Mouse (Mus musculus) kidney, postnatal 10 days (tissue): ENCODE results near the gene Mrvi1.

Experiments
- DNase-seq: peaks from one replicate; pipeline ENCODE4 v3.0.0; 2021; ENCODE audit warnings: mixed read lengths

The Mrvi1 gene

GRCm38 (mm10) chr7:110876965-110877364 is 105.3 kb downstream of the Mrvi1 start:
- DNase-seq, result peak; percentile 65

- DNase-seq, result no peak
Measured at GRCm38 (mm10) chr7:110868807-110869206, 113.5 kb downstream of the Mrvi1 start.

DNA sequence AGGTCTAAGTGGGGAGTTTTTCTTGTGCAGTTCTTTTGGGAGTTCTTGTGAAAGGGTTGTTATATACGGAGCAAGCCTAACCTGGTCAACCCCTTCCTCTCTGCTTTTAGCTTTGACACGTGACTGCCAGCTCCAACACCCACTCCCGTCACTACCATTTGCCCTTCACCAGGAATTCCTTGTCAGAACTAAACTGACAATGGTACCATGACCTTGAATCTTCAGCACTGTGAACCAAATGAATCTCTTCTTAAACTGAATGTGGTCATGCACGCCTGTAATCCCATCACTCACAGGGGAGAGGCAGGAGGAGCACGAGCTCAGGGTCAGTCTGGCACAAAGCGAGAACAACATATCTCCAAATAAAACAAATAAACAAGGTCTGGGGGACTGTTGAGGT is 115.1 kb downstream of the Mrvi1 start:
- DNase-seq, result no peak

GRCm38 (mm10) chr7:110866021-110866420 is 116.2 kb downstream of the Mrvi1 start:
- DNase-seq, result no peak

- no peak for DNase-seq
Measured at GRCm38 (mm10) chr7:110865570-110865969, 116.7 kb downstream of the Mrvi1 start.

DNA sequence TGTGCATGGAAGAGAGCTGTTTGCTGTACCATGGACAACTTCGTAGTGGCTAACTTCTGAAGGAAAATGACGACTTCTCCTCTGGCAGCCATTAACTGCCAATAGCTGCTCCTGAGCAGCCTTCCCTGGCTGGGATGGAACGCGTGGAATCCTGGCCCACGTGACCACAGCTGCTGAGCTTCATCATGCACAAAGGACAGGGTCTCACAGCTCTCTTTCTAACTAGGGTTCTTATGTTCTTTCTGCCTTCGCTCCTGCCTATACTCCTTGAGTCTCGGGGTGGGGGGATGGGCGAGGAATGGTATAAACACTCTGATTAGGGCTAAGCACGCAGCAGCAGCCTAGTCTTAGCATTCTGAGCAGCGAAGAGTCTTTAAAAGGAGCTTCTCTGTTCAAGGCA is 117.2 kb downstream of the Mrvi1 start:
- peak; percentile 64 for DNase-seq

DNA sequence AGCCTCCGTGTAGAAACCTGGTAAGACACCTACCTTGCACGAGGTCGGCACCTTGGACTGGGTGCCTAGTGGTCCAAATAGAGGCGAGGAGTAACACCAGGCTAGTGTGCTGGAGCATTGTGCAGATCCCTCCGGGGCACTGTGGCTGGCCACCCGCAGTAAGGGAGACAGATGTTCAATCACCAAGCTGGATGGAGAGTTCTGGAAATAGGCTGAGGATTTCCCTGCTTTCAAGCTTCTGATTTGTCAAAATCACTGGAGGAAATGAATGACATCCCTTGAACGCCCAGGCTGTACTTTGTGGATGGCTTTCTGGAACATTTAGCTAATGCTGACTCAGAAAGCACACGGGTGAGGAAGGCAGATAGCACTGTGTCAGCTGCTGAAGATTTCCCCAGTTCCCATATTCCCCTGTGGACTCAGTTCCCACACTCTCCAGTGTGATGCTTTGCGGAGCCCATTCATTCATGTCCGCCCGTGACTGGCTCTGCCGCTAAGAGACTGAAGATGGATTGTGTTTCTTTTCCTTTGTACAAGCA is 119.4 kb downstream of the Mrvi1 start, which contains the start of gene Lyve1:
TSS of gene Lyve1 (minus strand) at position 489 of the 539 bp plus-strand sequence.
- no peak for DNase-seq

- no peak for DNase-seq
Measured at GRCm38 (mm10) chr7:110860129-110860528, 122.1 kb downstream of the Mrvi1 start.

DNA sequence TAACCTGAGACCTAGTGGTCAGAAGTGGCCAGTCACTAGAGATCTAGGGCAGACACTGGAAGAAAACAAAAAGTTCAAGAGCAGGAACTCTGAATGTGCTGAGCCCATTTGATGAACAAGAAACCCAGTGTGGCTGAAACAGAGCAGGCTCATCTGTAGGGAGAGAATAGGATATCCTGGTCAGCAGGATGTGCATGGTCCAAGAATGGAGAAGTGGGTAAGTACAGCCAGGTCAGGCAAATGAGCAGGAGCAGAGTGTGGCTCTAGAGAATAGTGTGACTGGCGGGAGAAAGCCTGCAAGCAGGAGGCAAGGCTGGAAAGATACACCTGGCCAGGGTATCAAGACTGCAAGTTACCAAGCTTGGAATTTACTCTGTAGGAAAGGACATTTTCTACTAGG is 126.7 kb downstream of the Mrvi1 start:
- DNase-seq, result no peak

DNA sequence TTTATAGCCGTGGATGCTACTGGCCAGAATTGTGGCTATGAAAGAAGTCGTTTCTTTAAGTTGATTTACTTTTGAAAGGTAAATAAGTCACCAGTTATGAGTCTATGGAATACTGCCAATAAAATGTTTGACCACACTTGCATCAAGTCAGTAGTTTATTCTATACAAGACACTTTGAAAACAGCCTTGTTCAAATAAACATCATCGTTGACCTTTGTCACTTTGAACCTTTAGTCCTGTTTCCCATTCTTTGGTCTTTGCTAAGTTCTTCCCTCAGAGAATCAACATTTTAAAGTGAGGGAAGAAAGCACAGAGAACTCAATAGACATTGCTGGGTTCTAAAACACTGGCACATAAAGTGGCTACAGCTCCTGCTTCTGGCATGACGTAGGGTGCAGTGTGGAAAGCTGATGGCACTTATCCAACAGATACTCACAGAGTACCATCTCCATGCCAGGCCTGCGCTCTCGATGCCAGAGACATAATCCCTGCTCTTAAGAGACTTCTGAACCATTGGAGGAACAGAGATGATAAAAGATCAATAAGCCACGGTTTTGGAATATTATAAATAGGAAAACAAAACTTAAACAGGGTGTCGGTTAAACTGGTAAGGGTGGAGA is 127.2 kb downstream of the Mrvi1 start:
- DNase-seq, result no peak

- DNase-seq, result no peak
Measured at GRCm38 (mm10) chr7:110854519-110854918, 127.7 kb downstream of the Mrvi1 start.

DNA sequence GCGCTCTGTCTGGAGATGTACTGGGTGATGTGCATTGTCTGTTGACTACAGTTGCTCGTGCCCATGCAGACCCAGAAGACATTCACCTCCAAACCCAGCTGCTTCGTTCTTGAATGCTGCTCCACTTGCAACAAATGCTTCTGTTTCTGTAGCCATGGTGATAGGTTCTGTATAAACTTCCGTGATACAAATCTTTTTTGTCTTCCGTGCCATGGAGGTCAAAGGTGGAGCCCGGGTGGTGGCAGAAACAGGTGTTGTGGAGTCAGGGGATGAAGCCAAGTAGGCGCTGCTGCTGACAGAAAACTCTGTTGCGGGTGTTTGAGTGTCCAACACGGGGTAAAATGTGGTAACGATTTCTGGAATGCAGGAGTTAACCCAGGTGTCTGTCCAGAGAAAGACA is 128.7 kb downstream of the Mrvi1 start:
- DNase-seq, result peak; percentile 31

DNA sequence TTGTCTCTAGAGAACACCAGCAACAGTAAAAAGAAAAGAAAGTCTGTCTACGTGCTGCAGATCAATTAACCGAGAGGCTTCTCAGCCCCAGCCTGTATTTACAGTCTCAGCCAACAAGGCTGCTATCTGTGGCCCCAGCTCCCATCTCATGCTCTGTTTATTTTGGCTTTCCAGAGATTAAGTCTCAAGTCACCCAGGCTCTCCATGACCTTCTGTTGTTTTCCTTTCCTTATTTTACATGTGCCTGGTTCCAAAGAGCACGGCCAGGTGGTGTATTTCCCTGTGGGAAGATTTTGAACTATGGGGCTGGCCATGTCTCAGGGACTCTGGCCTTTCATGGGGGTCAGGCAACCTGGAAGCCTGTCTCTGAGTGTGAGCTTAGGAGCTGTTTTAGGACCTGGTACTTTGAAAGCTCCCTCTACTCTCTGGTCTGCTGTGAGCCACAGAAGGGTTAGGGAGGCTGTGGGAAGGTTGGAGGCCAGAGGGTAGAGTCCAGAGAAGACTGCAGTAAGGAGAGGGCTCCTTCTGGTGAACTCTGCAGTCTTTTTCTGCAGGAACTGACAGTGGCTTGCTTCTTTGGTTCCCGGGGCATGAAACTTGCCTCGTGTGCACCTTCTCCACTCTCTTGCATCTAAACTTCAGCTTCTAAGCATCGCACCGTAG is 130.6 kb downstream of the Mrvi1 start:
- no peak for DNase-seq

DNA sequence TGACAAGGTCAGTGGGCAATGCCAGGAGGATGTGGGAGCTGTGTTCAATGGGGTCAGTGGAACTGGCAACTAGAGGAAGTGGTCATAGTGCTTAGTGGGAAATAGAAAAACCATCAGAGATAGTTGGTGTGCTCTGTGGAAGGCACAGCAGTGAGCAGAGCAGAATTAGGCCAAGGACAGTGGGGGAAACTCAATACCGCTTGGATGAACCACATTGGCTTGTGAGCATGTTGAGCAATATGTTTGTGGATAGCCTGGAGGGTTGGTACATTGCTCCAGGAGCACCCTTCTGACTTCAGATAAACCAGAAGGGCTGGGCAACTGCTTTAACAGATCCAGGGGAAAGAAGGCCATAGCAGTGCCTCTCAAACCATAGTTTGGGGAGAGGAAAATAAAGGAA is 133.9 kb downstream of the Mrvi1 start:
- no peak for DNase-seq

DNA sequence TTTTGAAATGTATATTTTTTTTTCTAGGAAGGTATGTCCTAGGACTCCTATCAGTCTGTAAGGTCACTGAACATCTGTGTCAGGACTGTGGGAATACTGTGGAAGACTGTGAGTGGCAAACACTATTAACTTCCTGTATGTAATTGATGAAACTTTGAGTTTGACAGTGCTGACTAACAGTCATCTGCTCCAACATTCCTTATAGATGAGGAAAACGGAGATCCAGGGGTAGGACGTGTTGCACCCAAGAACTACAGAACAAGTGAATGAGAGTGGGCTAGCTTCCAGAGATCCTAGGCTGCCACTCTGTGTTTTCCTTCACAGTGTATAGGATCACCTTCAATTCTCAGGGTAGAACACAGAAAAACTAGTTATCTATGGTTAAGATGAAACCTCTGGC is 134.9 kb downstream of the Mrvi1 start:
- DNase-seq, result no peak

DNA sequence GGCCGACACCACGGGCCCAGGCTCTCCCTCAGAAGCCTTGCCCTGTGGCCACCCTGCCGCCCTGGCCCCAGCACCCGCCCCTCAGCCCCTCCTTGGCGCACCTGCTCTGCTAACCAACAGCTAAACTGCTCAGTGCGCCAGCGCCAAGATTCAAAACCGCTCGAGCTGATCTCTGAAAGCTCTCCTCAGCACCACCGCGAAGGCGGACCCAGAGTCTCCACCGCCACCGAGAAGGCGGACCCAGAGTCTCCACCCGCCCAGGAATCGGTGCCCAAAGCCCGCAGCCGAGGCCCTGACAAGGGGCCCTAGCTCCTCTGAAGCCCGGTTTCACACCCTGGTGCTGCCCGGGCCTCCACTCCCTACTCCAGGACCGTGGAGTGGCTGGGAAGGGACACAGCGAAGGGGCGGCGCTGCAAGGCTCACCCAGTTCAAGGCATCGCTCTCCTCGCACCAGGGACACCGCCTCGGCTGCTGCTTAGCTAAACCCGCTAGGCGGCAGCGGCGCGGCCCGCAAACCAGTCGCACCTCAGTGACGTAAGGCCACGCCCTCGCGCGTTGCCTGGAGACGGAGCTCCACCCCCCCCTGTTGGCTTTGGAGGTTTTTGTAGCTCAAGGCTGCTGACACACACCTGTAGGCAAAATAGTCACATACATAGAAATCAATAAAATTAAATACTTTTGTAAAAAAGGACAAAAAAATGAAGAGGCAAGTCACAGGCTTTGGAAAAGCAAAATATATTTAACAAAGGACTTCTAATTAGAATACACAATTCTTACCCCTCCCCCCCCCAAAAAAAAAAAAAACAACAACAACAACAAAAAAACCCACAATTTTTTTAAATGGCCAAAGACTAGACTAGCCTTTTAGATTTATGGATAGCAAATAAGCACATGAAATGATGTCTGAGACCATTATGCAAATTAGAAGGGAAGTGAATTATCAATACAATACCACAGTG is 138.1 kb downstream of the Mrvi1 start, which contains the start of gene Rnf141:
TSS of gene Rnf141 (minus strand) at position 542 of the 959 bp plus-strand sequence.
- peak; percentile 97 for DNase-seq

GRCm38 (mm10) chr7:110840332-110840731 is 141.9 kb downstream of the Mrvi1 start:
- DNase-seq, result no peak

DNA sequence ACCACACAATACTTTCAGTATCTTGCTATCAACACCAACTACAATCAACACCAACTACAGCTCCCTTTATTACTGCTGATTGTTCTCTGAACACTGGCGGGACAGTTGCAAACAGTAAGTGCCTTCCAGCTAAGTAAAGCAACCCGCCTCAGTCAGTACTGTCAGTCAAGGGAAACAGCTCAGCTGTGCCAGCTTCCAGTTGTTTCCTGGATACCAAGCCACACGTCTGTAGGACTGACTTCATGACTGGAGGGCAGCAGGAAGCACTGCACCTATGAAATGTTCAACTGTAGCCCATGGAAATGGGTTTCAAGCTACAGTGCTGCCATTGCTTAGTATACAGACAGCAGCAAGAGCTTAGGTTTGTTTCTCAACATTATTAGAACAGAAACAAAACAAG is 147.7 kb downstream of the Mrvi1 start:
- DNase-seq, result no peak

DNA sequence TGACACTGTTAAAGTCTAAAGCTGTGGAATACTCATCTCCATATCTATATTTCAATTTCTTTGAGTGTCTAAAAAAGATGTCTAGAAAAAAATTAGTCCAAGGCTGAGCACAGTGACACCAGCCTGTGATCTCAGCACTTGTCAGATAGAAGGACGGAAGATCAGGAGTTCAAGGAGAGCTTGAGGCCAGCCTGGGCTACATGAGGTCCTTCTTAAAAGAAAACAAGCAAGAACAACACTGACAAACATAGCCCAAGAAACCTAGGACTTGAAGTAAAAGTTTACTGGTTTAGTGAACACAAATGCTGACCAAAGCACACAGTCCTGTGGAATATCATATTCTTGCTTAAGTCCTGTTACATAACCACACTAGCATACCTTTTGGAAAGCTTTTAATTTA is 148.2 kb downstream of the Mrvi1 start:
- no peak for DNase-seq

- no peak for DNase-seq
Measured at GRCm38 (mm10) chr7:110833024-110833423, 149.2 kb downstream of the Mrvi1 start.

GRCm38 (mm10) chr7:110823995-110824953 is 158.0 kb downstream of the Mrvi1 start:
- DNase-seq, result no peak

DNA sequence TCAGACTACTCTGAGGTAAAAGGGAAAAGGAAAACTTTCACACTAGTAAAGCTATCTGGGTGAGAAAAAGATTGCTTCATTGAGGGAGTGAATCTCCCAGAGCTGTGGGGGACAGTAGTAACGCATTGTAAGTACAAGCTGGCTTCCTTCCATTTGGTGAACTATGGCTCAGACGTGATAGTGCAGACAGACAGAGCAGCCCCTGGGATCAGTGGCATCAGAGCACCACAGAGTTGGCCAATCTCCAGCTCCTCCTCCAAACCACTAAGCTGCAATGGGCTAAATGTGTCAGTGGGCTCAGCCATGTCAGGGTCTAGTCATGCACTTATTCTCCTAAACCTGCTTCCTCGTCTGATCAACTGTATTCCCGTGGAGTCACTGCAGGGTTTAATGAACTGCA is 158.7 kb downstream of the Mrvi1 start:
- DNase-seq, result no peak
